Mouse (Mus musculus) ES-Bruce4 (cell line): ENCODE measurements around the gene Dazl. TPM values are rescaled to one million over a fixed set of nuclear protein-coding genes. Genes with fewer than 3 reads are reported as not detected.
A peak's percentile ranks its signal among the peaks of the same experiment; 100 is the strongest.

Experiments used
- H3K27ac ChIP-seq: 2 replicates; pipeline ENCODE4 v1.5.1; 2012; ENCODE audit warnings: low read length, inconsistent platforms; ENCODE audit not compliant: insufficient read depth
- H3K27me3 ChIP-seq: 2 replicates; pipeline ENCODE4 v1.6.1; 2012; ENCODE audit warnings: mild to moderate bottlenecking, low read length, inconsistent platforms; ENCODE audit not compliant: control insufficient read depth, poor library complexity, insufficient read depth, severe bottlenecking
- H3K36me3 ChIP-seq: 2 replicates; pipeline ENCODE4 v1.6.1; 2012; ENCODE audit warnings: inconsistent platforms, mild to moderate bottlenecking, low read length, moderate library complexity; ENCODE audit not compliant: control insufficient read depth, poor library complexity, insufficient read depth, severe bottlenecking
- H3K4me1 ChIP-seq: one replicate; pipeline ENCODE4 v1.8.1; 2011; ENCODE audit warnings: low read length; ENCODE audit not compliant: control insufficient read depth, insufficient read depth
- H3K4me3 ChIP-seq: 2 replicates; pipeline ENCODE4 v1.5.1; 2011; ENCODE audit warnings: low read depth, mild to moderate bottlenecking, low read length
- H3K9ac ChIP-seq: 2 replicates; pipeline ENCODE4 v1.6.1; 2012; ENCODE audit warnings: low read depth, mild to moderate bottlenecking, inconsistent platforms; ENCODE audit not compliant: poor library complexity, severe bottlenecking
- H3K9me3 ChIP-seq: replicated peaks from 2 replicates; pipeline ENCODE4 v1.6.1; 2012; ENCODE audit warnings: mild to moderate bottlenecking, low read length, inconsistent platforms; ENCODE audit not compliant: control insufficient read depth, poor library complexity, insufficient read depth, severe bottlenecking
- CTCF ChIP-seq: IDR thresholded peaks from one replicate; pipeline ENCODE4 v1.8.1; 2011; ENCODE audit warnings: low read depth, low read length
- EP300 ChIP-seq: IDR thresholded peaks from 2 replicates; pipeline ENCODE4 v1.6.1; 2011; ENCODE audit warnings: low read depth, low read length; ENCODE audit not compliant: insufficient read depth
- POLR2A ChIP-seq: IDR thresholded peaks from one replicate; pipeline ENCODE4 v1.8.1; 2011; ENCODE audit warnings: low read length; ENCODE audit not compliant: insufficient read depth
- polyA plus RNA-seq: library from polyadenylated mRNA; stranded (reverse); fragments of >200 nt; gene quantifications from 2 replicates; pipeline ENCODE4 v1.2.4, GENCODE M21; 2011; ENCODE audit warnings: low read depth; ENCODE audit not compliant: missing spikeins, insufficient read depth, insufficient read length

The Dazl gene
- polyA plus RNA-seq, result 4.9 and 6.2 TPM in 2 replicates

DNA sequence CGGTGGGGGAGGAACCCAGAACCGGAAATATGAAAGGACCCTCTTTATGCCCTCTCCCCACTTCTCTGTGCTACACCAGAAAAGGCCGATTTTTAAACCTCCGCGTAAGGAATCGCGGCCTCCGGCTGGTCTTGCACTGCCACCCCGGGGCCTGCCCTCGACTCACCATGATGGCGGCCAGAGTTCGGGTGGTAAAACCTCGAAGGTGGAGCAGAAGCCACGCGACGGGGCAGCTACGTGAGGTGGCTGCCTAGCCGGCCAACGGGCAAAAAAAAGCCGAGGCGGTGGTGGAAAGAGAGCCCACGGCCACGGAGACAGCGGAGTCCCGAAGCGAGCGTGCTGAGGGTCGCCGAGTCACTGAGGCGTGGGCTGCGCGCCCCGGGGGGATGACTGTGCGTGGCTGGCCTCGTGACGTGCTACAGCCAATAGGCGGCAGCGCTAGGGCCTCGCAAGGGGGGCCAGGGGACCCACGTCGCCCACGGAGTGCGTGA lies at the start of gene Dazl:
TSS of gene Dazl (minus strand) at position 396 of the 491 bp plus-strand sequence.
- peak within 1 kb of the TSS; percentile 55 for H3K4me3 ChIP-seq
- H3K27ac ChIP-seq, result no peak within 1 kb of the TSS
- H3K4me1 ChIP-seq, result no peaks in the 10 kb centered on the region
- no peak within 1 kb of the TSS for H3K9ac ChIP-seq
- H3K9me3 ChIP-seq, result peaks cover 5% of the 10 kb centered on the region; the same call in 1 of the 2 replicates
- H3K36me3 ChIP-seq, result no peaks in the 10 kb centered on the region
- TF ChIP-seq EP300 (no peak), POLR2A (no peak)
- H3K27me3 ChIP-seq, result peaks cover 4% of the 10 kb centered on the region; the same call in 1 of the 2 replicates

DNA sequence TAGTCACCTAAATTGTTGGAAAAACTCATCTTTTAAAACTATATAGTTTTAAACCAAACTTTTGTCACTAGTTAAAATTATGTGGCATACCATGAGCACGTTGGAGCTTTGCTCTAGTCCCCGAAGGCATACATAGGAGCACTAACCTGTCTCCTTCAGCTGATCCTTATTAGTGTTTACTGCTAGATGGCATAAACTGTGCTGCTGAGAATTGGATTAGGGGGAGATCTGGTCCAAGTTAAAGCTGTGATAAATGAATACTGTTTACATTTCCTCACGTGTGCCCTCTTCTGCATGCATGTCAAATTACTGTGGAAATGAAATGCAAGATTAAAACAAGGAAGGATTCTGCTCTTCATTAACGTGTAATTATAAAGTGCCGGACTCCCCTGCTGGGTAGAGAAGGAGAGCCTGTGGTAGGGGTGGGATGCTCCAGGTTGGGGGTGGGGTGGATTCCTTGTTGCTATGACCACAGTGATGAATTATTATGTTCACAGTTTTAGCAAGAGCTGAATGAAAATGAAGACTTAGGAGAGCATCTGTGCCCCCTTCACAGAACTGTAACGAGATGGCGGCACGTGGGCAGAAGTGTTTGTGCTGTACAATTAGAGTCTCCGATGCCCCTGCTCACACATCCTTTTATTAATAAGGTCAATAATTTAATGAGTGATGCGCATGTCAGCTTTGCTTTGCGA lies 48.6 kb upstream of the Dazl start:
- Histone ChIP-seq H3K4me1 (no peaks in the 10 kb centered on the region), H3K36me3 (no peaks in the 10 kb centered on the region), H3K27ac (no peak overlapping the region), H3K27me3 (no peaks in the 10 kb centered on the region), H3K9me3 (no peaks in the 10 kb centered on the region), H3K9ac (no peak overlapping the region), H3K4me3 (no peak overlapping the region)
- TF ChIP-seq EP300 (no peak), POLR2A (no peak), CTCF (no peak)

DNA sequence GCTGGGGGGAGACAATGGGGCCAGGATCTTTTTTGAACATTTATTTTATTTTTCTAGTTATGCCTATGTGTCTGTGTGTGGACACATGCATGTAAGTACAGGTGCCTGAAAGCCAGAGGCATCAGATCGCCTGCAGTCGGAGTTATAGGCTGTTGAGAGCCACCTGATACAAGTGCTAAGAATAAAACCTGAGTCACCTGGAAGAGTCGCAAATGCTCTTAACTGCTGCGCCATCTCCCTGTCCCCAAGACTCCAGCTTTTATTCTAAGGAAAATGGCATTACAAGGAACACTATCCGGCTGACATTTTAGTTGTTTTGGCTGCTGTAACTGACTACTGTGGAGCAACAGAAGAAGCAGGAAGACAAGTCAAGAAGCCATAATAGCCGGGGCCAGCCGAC lies 45.5 kb upstream of the Dazl start:
- Histone ChIP-seq H3K27ac (no peak overlapping the region), H3K27me3 (no peaks in the 10 kb centered on the region), H3K36me3 (no peaks in the 10 kb centered on the region), H3K9ac (no peak overlapping the region), H3K9me3 (no peaks in the 10 kb centered on the region), H3K4me3 (no peak overlapping the region), H3K4me1 (no peaks in the 10 kb centered on the region)
- TF ChIP-seq CTCF (no peak), POLR2A (no peak), EP300 (no peak)

DNA sequence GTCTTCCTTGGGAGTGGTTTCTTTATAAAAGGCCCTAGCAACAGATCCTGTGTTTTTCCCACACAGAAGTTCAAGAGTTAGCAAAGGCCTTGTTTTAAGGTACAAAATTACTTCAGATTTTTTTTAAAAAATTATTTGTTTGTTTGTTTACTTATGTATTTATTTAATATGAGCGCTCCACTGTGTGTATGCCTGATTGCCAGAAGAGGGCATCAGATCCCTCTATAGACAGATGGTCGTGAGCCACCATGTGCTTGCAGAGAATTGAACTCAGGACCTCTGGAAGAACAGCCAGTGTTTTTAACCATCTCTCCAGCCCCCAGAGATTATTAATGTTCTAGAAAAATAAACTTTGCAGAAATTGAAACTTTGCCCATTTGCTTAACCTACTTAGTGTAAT lies 42.3 kb upstream of the Dazl start:
- TF ChIP-seq EP300 (no peak), POLR2A (no peak), CTCF (no peak)
- Histone ChIP-seq H3K27ac (no peak overlapping the region), H3K4me1 (no peaks in the 10 kb centered on the region)

DNA sequence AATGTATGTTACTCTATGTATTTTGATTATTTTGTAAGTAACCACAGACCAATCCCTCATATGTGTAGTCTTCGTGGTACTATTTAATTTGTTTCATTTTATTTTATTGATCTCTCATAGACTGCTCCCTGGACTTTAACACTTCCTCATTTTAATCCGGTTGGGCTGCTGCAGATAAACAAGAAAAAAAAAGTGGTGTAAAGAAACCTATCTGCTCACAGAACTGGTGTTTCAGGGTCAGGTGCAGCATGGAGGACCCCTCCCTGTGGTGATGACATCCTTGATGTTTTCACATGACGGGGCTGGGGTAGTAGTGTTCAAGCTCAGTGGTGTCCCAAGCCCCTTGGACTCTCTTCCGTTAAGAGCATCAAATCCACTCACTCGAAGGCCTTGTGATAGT lies 41.3 kb upstream of the Dazl start:
- Histone ChIP-seq H3K9ac (no peak overlapping the region), H3K4me3 (no peak overlapping the region), H3K9me3 (no peaks in the 10 kb centered on the region), H3K36me3 (no peaks in the 10 kb centered on the region), H3K27me3 (no peaks in the 10 kb centered on the region), H3K4me1 (no peaks in the 10 kb centered on the region), H3K27ac (no peak overlapping the region)
- TF ChIP-seq EP300 (no peak), POLR2A (no peak), CTCF (no peak)

More for the DNA sequence above, 42.3 kb upstream of the Dazl start:
- H3K4me3 ChIP-seq, result no peak overlapping the region
- no peaks in the 10 kb centered on the region for H3K27me3 ChIP-seq
- H3K36me3 ChIP-seq, result no peaks in the 10 kb centered on the region
- H3K9me3 ChIP-seq, result no peaks in the 10 kb centered on the region
- no peak overlapping the region for H3K9ac ChIP-seq

DNA sequence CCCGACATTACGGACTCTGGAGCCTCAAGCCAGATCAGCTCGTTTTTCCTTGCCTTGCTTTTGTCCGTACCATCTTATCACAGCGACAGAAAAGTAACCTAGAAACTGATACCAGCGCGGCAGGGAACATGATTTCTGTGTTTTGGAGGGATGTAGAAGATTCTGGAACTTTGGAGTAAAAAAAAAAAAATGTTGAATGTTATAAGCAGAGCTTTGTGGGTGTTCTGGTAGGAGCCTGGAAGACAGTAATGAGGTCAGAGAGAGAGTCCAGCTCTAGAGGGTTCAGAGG lies 38.5 kb upstream of the Dazl start:
- Histone ChIP-seq H3K36me3 (no peaks in the 10 kb centered on the region), H3K4me1 (no peaks in the 10 kb centered on the region), H3K4me3 (no peak overlapping the region), H3K27ac (no peak overlapping the region), H3K9ac (no peak overlapping the region), H3K9me3 (no peaks in the 10 kb centered on the region), H3K27me3 (no peaks in the 10 kb centered on the region)
- TF ChIP-seq POLR2A (no peak), CTCF (no peak), EP300 (no peak)
